Mouse (Mus musculus) lung, adult 2 months (tissue): Measurements from ENCODE around the gene Robo4.

Experiments used
- CTCF ChIP-seq: fragments of 200-500 bp; IDR thresholded peaks from 2 replicates; pipeline ENCODE4 v1.5.1; 2011; ENCODE audit warnings: mild to moderate bottlenecking, low read length, control low read depth; ENCODE audit not compliant: insufficient read depth
- POLR2A ChIP-seq: fragments of 200-500 bp; IDR thresholded peaks from 2 replicates; pipeline ENCODE4 v1.6.1; 2011; ENCODE audit warnings: low read depth, mild to moderate bottlenecking, control low read depth, low read length, borderline replicate concordance; ENCODE audit errors: extremely low read depth

GRCm38 (mm10) chr9:37414666-37415065, 13.0 kb downstream of the Robo4 start:
- TF ChIP-seq CTCF (no peak), POLR2A (no peak)
